Mouse (Mus musculus) liver, adult 2 months (tissue): ENCODE data around the gene Kifc5b. TPM values are rescaled to one million over a fixed set of nuclear protein-coding genes. Genes with fewer than 3 reads are reported as not detected.

ENCODE experiments used
- DNase-seq: peaks from one replicate; pipeline ENCODE4 v3.0.0-alpha.2; 2011; ENCODE audit warnings: low read depth, low spot score; ENCODE audit errors: extremely low read depth
- H3K27ac ChIP-seq: fragments of 200-500 bp; replicated peaks from 2 replicates; pipeline ENCODE4 v1.5.1; 2012; ENCODE audit warnings: low read depth, mild to moderate bottlenecking, control low read depth, inconsistent platforms, low read length; ENCODE audit not compliant: insufficient read depth
- H3K27me3 ChIP-seq: fragments of 200-500 bp; 2 replicates; pipeline ENCODE4 v1.6.1; 2012; ENCODE audit warnings: mild to moderate bottlenecking, moderate library complexity, low read length, inconsistent platforms; ENCODE audit not compliant: control insufficient read depth, insufficient read depth
- H3K36me3 ChIP-seq: fragments of 200-500 bp; 2 replicates; pipeline ENCODE4 v1.6.1; 2012; ENCODE audit warnings: low read length, inconsistent platforms; ENCODE audit not compliant: control insufficient read depth, insufficient read depth
- H3K4me1 ChIP-seq: fragments of 200-500 bp; 2 replicates; pipeline ENCODE4 v1.6.1; 2011; ENCODE audit warnings: low read length; ENCODE audit not compliant: control insufficient read depth, insufficient read depth
- H3K4me3 ChIP-seq: fragments of 200-500 bp; 2 replicates; pipeline ENCODE4 v1.5.1; 2011; ENCODE audit warnings: low read depth, mild to moderate bottlenecking, control low read depth, low read length, moderate library complexity; ENCODE audit not compliant: insufficient read depth
- H3K79me2 ChIP-seq: fragments of 200-500 bp; 2 replicates; pipeline ENCODE4 v1.6.1; 2012; ENCODE audit warnings: inconsistent platforms, mild to moderate bottlenecking, low read length, moderate library complexity; ENCODE audit not compliant: control insufficient read depth, insufficient read depth
- H3K9ac ChIP-seq: fragments of 200-500 bp; 2 replicates; pipeline ENCODE4 v1.6.1; 2012; ENCODE audit warnings: low read depth, mild to moderate bottlenecking, control low read depth, inconsistent platforms, low read length
- CTCF ChIP-seq: fragments of 200-500 bp; IDR thresholded peaks from 2 replicates; pipeline ENCODE4 v1.5.1; 2011; ENCODE audit warnings: low read depth, low read length, control low read depth
- POLR2A ChIP-seq: fragments of 200-500 bp; IDR thresholded peaks from 2 replicates; pipeline ENCODE4 v1.6.1; 2011; ENCODE audit warnings: low read length, control low read depth; ENCODE audit not compliant: insufficient read depth; ENCODE audit errors: extremely low read depth
- WGBS: fragments of 180-500 bp; shearing (Covaris S2); methylation state at CpG from one replicate; pipeline ENCODE4 v1.1.7; 2018; 5-methylcytosine and 5-hydroxymethylcytosine counted together
- polyA plus RNA-seq: library from polyadenylated mRNA; depleted of rRNA; stranded (reverse); fragments of >200 nt; gene quantifications from 2 replicates; pipeline ENCODE4 v1.2.3, GENCODE M21; 2012; rRNA removed
- total RNA-seq: library from RNA; depleted of rRNA; stranded (reverse); fragments of >200 nt; gene quantifications from 2 replicates; pipeline ENCODE4 v1.2.3, GENCODE M21; 2014; rRNA removed

The Kifc5b gene
- 0.47 and 0.55 TPM in 2 replicates for total RNA-seq
- polyA plus RNA-seq = 0.45 and 0.50 TPM in 2 replicates

- WGBS = under 1% methylated on average over 72 of the region's 72 CpGs
- Histone ChIP-seq H3K27ac (no peak within 1 kb of the TSS), H3K4me3 (peak within 1 kb of the TSS; percentile 80), H3K4me1 (peaks cover 3% of the 10 kb centered on the region; the same call in 1 of the 2 replicates), H3K79me2 (no peaks in the 10 kb centered on the region), H3K27me3 (no peaks in the 10 kb centered on the region), H3K9ac (peak within 1 kb of the TSS; percentile 78), H3K36me3 (no peaks in the 10 kb centered on the region)
- TF ChIP-seq POLR2A = no peak
- peak; percentile 98 for TF ChIP-seq CTCF
- DNase-seq = peak; percentile 95
These were observed at the start of gene Kifc5b for GRCm38 (mm10) chr17:26916711-26917482. TSS of gene Kifc5b (plus strand) at chr17:26917091.

- H3K27ac ChIP-seq = no peak overlapping the region
- H3K79me2 ChIP-seq = no peaks in the 10 kb centered on the region
- TF ChIP-seq CTCF (no peak), POLR2A (no peak)
- DNase-seq = peak; percentile 51
- WGBS = 20% methylated on average over 5 of the region's 5 CpGs
- no peak overlapping the region for H3K4me3 ChIP-seq
- no peaks in the 10 kb centered on the region for H3K4me1 ChIP-seq
- H3K27me3 ChIP-seq = no peaks in the 10 kb centered on the region
- no peak overlapping the region for H3K9ac ChIP-seq
- H3K36me3 ChIP-seq = no peaks in the 10 kb centered on the region
These were observed 48.1 kb upstream of the Kifc5b start for GRCm38 (mm10) chr17:26868756-26869155.

- Histone ChIP-seq H3K4me1 (no peaks in the 10 kb centered on the region), H3K27me3 (no peaks in the 10 kb centered on the region), H3K36me3 (no peaks in the 10 kb centered on the region), H3K9ac (no peak overlapping the region), H3K27ac (no peak overlapping the region), H3K79me2 (no peaks in the 10 kb centered on the region; the same call in 1 of the 2 replicates), H3K4me3 (no peak overlapping the region)
- WGBS = 72% methylated on average over 3 of the region's 3 CpGs
- no peak for TF ChIP-seq CTCF
- TF ChIP-seq POLR2A = no peak
- DNase-seq = no peak
These were observed 44.0 kb upstream of the Kifc5b start for GRCm38 (mm10) chr17:26872870-26873269.

DNA sequence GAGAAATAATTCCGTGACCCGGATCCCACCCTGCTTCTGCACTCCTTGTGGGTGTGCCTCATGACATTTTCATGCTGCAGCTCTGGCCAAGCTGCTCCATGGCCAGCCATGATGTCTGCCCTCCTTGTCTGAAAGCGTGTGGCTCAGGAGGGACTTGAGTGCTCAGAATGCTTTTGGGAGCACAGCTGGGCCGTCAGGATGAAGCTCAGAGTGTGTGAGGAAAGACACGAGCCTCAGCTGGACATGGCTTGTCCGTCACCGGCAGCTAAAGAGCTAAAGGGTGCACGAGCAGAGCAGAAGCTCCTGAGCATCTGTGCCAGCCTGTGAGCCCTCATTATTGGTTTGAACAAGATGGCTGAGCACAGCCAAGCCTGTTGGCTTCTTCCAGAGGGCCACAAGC is 43.4 kb upstream of the Kifc5b start:
- H3K27me3 ChIP-seq = no peaks in the 10 kb centered on the region
- H3K9ac ChIP-seq = no peak overlapping the region
- 84% methylated on average over 8 of the region's 8 CpGs for WGBS
- no peak overlapping the region for H3K4me3 ChIP-seq
- no peaks in the 10 kb centered on the region for H3K4me1 ChIP-seq
- no peaks in the 10 kb centered on the region; the same call in 1 of the 2 replicates for H3K79me2 ChIP-seq
- H3K27ac ChIP-seq = no peak overlapping the region
- no peak for TF ChIP-seq POLR2A
- no peak for TF ChIP-seq CTCF
- H3K36me3 ChIP-seq = no peaks in the 10 kb centered on the region
- no peak for DNase-seq

DNA sequence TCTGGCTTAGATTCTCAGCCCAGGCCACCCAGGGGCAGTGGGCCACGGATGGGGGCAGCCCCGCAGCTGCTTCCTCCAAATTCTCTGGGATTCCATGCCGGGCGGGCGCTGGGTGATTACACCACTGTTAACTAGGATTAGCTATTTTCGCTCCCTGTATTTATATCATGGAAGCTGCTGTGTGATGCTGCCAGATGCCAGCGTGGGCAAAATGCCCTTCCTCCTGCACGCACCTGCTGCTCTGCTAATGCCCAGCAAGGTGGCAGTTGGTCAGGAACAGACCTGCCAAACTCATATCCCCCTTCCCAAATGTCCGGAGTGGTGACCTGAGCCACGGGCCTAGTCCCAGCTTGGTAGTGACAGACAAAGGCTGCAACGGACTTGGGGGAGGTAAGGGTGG is 42.3 kb upstream of the Kifc5b start:
- Histone ChIP-seq H3K9ac (no peak overlapping the region), H3K27me3 (no peaks in the 10 kb centered on the region), H3K27ac (no peak overlapping the region), H3K36me3 (no peaks in the 10 kb centered on the region), H3K4me1 (no peaks in the 10 kb centered on the region), H3K4me3 (no peak overlapping the region), H3K79me2 (no peaks in the 10 kb centered on the region; the same call in 1 of the 2 replicates)
- TF ChIP-seq POLR2A = no peak
- 84% methylated on average over 11 of the region's 11 CpGs for WGBS
- no peak for DNase-seq

DNA sequence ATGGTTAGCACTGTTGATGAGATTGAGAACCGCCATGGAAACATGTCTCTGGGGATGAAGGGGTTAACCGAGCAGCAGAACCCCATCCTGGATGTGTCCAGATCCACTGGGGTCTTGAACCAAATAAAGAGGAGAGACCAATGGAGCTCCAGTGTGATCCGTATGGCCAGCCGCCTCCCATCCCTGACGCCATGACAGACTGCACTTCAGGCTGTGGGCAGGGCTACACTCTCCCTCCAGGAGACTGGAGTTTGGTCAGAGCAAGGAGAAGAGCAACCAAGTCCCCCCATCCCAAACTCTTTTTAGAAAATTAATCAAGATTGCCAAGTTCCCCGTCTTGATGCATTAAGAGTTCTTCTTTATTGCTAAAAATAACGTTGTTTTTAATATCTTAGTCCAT is 39.0 kb upstream of the Kifc5b start:
- H3K4me1 ChIP-seq = no peaks in the 10 kb centered on the region
- no peaks in the 10 kb centered on the region for H3K27me3 ChIP-seq
- TF ChIP-seq POLR2A = no peak
- TF ChIP-seq CTCF = no peak
- H3K36me3 ChIP-seq = no peaks in the 10 kb centered on the region
- WGBS = 89% methylated on average over 7 of the region's 7 CpGs
- H3K9ac ChIP-seq = no peak overlapping the region
- H3K79me2 ChIP-seq = no peaks in the 10 kb centered on the region; the same call in 1 of the 2 replicates
- no peak overlapping the region for H3K4me3 ChIP-seq
- H3K27ac ChIP-seq = no peak overlapping the region
- no peak for DNase-seq
